Comparison of ENCODE assay signal across 8 mouse cellular contexts in the genomic region with DNA sequence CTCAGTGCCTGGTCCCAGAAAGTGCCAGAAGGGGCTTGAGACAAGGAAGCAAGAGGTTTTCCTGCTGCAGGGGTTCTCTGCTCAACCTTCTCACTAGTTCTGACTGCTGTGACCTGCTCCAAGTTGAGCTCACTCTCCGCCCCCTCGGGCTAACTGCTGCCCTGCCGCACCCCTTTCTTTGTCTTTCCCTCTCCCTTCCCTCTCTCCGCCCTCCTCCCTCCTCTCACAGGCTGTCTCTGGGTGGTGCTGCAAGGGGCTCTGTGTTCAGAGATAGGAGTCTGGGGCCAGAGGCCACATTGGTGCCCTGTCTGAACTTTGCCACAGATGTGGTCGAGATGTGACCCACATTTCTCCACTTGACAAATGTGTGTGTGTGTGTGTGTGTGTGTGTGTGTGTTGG. TPM values are rescaled to one million over a fixed set of nuclear protein-coding genes. Genes with fewer than 3 reads are reported as not detected.
DNase-seq lines count a peak whose midpoint lies in the region; ATAC-seq and TF ChIP-seq lines count a peak whose summit lies in the region.

Spon2 (minus strand) TSS at position 375 of the 400 bp plus-strand sequence.

- no peak for TF ChIP-seq CTCF in spleen, adult 2 months (IDR thresholded peaks at IDR 0.05; ENCODE audit: extremely low read depth, insufficient read depth, insufficient read length, insufficient replicate concordance)

- 48% methylated on average over 5 of the region's 5 CpGs for WGBS in spleen, adult 2 months
- 17% methylated on average over 5 of the region's 5 CpGs for WGBS in embryonic facial prominence, embryonic 11.5 days
- 34% methylated on average over 5 of the region's 5 CpGs for WGBS in limb, embryonic 14.5 days
- 14% methylated on average over 5 of the region's 5 CpGs for WGBS in stomach, embryonic 14.5 days
- WGBS in forebrain, embryonic 14.5 days = 19% methylated on average over 5 of the region's 5 CpGs

- H3K4me1 ChIP-seq in spleen, adult 2 months (ENCODE audit: control insufficient read depth, insufficient read depth, insufficient read length) = peaks cover 2% of the 10 kb centered on the region; the same call in 1 of the 2 replicates
- peaks cover 4% of the 10 kb centered on the region for H3K4me1 ChIP-seq in embryonic facial prominence, embryonic 11.5 days (ENCODE audit: control insufficient read depth, insufficient read depth, low read length)
- H3K4me1 ChIP-seq in limb, embryonic 14.5 days (ENCODE audit: control insufficient read depth, insufficient read depth, low read length) = peaks cover 37% of the 10 kb centered on the region
- peaks cover 35% of the 10 kb centered on the region for H3K4me1 ChIP-seq in stomach, embryonic 14.5 days (ENCODE audit: control insufficient read depth, insufficient read depth, low read length)
- no peaks in the 10 kb centered on the region for H3K4me1 ChIP-seq in forebrain, embryonic 14.5 days (ENCODE audit: control insufficient read depth, insufficient read depth, low read length)

- TF ChIP-seq POLR2A in spleen, adult 2 months (IDR thresholded peaks at IDR 0.05; ENCODE audit: low read depth, low read length) = no peak
- no peak for TF ChIP-seq POLR2A in limb, embryonic 14.5 days (IDR thresholded peaks at IDR 0.05; ENCODE audit: borderline replicate concordance, extremely low read depth, insufficient read depth, insufficient read length)

- no peak within 1 kb of the TSS for H3K4me2 ChIP-seq in embryonic facial prominence, embryonic 11.5 days (ENCODE audit: low read depth, low read length)
- no peak within 1 kb of the TSS for H3K4me2 ChIP-seq in limb, embryonic 14.5 days (replicated peaks; ENCODE audit: low read depth, low read length, severe bottlenecking)
- peak within 1 kb of the TSS; percentile 33 for H3K4me2 ChIP-seq in stomach, embryonic 14.5 days (replicated peaks; ENCODE audit: low read depth, low read length)
- H3K4me2 ChIP-seq in forebrain, embryonic 14.5 days (ENCODE audit: low read length) = no peak within 1 kb of the TSS

- no peak for DNase-seq in spleen, adult 2 months (ENCODE audit: low read depth in 1 of 2, low spot score in 2 of 2)
- DNase-seq in spleen, adult 18-20 months = no peak
- peak; percentile 42 for DNase-seq in embryonic facial prominence, embryonic 11.5 days (ENCODE audit: low spot score)
- no peak for DNase-seq in limb, embryonic 14.5 days (ENCODE audit: low spot score)
- DNase-seq in layer of hippocampus, postnatal 10 days (ENCODE audit: low spot score in 2 of 2) = no peak
- DNase-seq in forebrain, embryonic 14.5 days (ENCODE audit: low spot score) = no peak

- no peak within 1 kb of the TSS for H3K4me3 ChIP-seq in spleen, adult 2 months (ENCODE audit: extremely low read depth, insufficient read depth, insufficient read length)
- H3K4me3 ChIP-seq in embryonic facial prominence, embryonic 11.5 days (ENCODE audit: low read depth, low read length) = no peak within 1 kb of the TSS
- H3K4me3 ChIP-seq in limb, embryonic 14.5 days (replicated peaks; ENCODE audit: low read length) = no peak within 1 kb of the TSS
- peak within 1 kb of the TSS; percentile 11; the same call in 1 of the 2 replicates for H3K4me3 ChIP-seq in stomach, embryonic 14.5 days (ENCODE audit: low read depth, low read length)
- no peak within 1 kb of the TSS for H3K4me3 ChIP-seq in forebrain, embryonic 14.5 days (ENCODE audit: low read depth, low read length)

- no peaks in the 10 kb centered on the region for H3K9me3 ChIP-seq in embryonic facial prominence, embryonic 11.5 days (replicated peaks; ENCODE audit: control insufficient read depth, low read length)
- H3K9me3 ChIP-seq in limb, embryonic 14.5 days (ENCODE audit: control insufficient read depth, low read length) = no peaks in the 10 kb centered on the region
- no peaks in the 10 kb centered on the region for H3K9me3 ChIP-seq in stomach, embryonic 14.5 days (ENCODE audit: control insufficient read depth, low read depth, low read length)
- H3K9me3 ChIP-seq in forebrain, embryonic 14.5 days (replicated peaks; ENCODE audit: control insufficient read depth, low read length) = no peaks in the 10 kb centered on the region

- H3K9ac ChIP-seq in embryonic facial prominence, embryonic 11.5 days (replicated peaks; ENCODE audit: low read length) = no peak within 1 kb of the TSS
- no peak within 1 kb of the TSS; the same call in 1 of the 2 replicates for H3K9ac ChIP-seq in limb, embryonic 14.5 days (ENCODE audit: low read depth, low read length, severe bottlenecking)
- peak within 1 kb of the TSS; percentile 25; the same call in 1 of the 2 replicates for H3K9ac ChIP-seq in stomach, embryonic 14.5 days (replicated peaks; ENCODE audit: low read depth, low read length)
- no peak within 1 kb of the TSS for H3K9ac ChIP-seq in forebrain, embryonic 14.5 days (ENCODE audit: low read length)

- H3K27ac ChIP-seq in spleen, adult 2 months (ENCODE audit: insufficient read depth, low read length) = 0 out of 2 replicates have a peak within 1 kb of the TSS, but pooled peaks have one; percentile 10
- H3K27ac ChIP-seq in embryonic facial prominence, embryonic 11.5 days (replicated peaks; ENCODE audit: low read depth, low read length) = no peak within 1 kb of the TSS
- no peak within 1 kb of the TSS for H3K27ac ChIP-seq in limb, embryonic 14.5 days (replicated peaks; ENCODE audit: low read depth, low read length)
- H3K27ac ChIP-seq in stomach, embryonic 14.5 days (ENCODE audit: low read length) = peak within 1 kb of the TSS; percentile 78
- no peak within 1 kb of the TSS for H3K27ac ChIP-seq in forebrain, embryonic 14.5 days (ENCODE audit: low read depth, low read length)

- H3K36me3 ChIP-seq in spleen, adult 2 months (ENCODE audit: control insufficient read depth, insufficient read depth, low read length) = no peaks in the 10 kb centered on the region
- no peaks in the 10 kb centered on the region for H3K36me3 ChIP-seq in embryonic facial prominence, embryonic 11.5 days (replicated peaks; ENCODE audit: control insufficient read depth, insufficient read depth, low read depth, low read length)
- H3K36me3 ChIP-seq in limb, embryonic 14.5 days (ENCODE audit: control insufficient read depth, insufficient read depth, low read length) = no peaks in the 10 kb centered on the region
- no peaks in the 10 kb centered on the region for H3K36me3 ChIP-seq in stomach, embryonic 14.5 days (ENCODE audit: control insufficient read depth, insufficient read depth, low read length)
- no peaks in the 10 kb centered on the region for H3K36me3 ChIP-seq in forebrain, embryonic 14.5 days (ENCODE audit: control insufficient read depth, insufficient read depth, low read length)

- no peaks in the 10 kb centered on the region for H3K27me3 ChIP-seq in spleen, adult 2 months (ENCODE audit: control insufficient read depth, insufficient read depth, low read length)
- no peaks in the 10 kb centered on the region for H3K27me3 ChIP-seq in embryonic facial prominence, embryonic 11.5 days (ENCODE audit: control insufficient read depth, insufficient read depth, low read length)
- no peaks in the 10 kb centered on the region for H3K27me3 ChIP-seq in limb, embryonic 14.5 days (ENCODE audit: control insufficient read depth, insufficient read depth, low read length)
- no peaks in the 10 kb centered on the region for H3K27me3 ChIP-seq in stomach, embryonic 14.5 days (ENCODE audit: control insufficient read depth, insufficient read depth, low read length)
- H3K27me3 ChIP-seq in forebrain, embryonic 14.5 days (replicated peaks; ENCODE audit: control insufficient read depth, insufficient read depth, low read length) = no peaks in the 10 kb centered on the region

- ATAC-seq in embryonic facial prominence, embryonic 11.5 days (replicated peaks; ENCODE audit: insufficient number of reproducible peaks, low FRiP score, low TSS enrichment, low read depth) = no peak
- ATAC-seq in limb, embryonic 14.5 days (ENCODE audit: low FRiP score, low read depth) = no peak
- peak; percentile 73 for ATAC-seq in stomach, embryonic 14.5 days (ENCODE audit: insufficient number of reproducible peaks, insufficient read depth, low FRiP score, low read depth)
- ATAC-seq in forebrain, embryonic 14.5 days = no peak
- no peak for ATAC-seq in granulocyte monocyte progenitor cell, adult 5-6 weeks (replicated peaks; ENCODE audit: poor library complexity, severe bottlenecking)

RNA-seq across cellular contexts. Expression of gene Spon2, which starts in this region (rescaled TPM):
- polyA plus RNA-seq in spleen, adult 2 months (2012; rRNA removed) = 8.9 and 11.2 TPM in 2 replicates
- 4.2 and 5.3 TPM in 2 replicates for polyA plus RNA-seq in embryonic facial prominence, embryonic 11.5 days (2014; fragmentation: Nextera tagmentation; extraction: Ambion mirVana)
- 26.0 and 28.8 TPM in 2 replicates for polyA plus RNA-seq in limb, embryonic 14.5 days (2012; rRNA removed)
- 23.1 and 23.9 TPM in 2 replicates for polyA plus RNA-seq in limb, embryonic 14.5 days (2014; fragmentation: Nextera tagmentation; extraction: Ambion mirVana)
- polyA plus RNA-seq in stomach, embryonic 14.5 days (2014; fragmentation: Nextera tagmentation; extraction: Ambion mirVana) = 23.6 and 23.7 TPM in 2 replicates
- total RNA-seq in layer of hippocampus, postnatal 10 days (2021) = under 1 TPM; 0.45 to 0.75 TPM
- polyA plus RNA-seq in forebrain, embryonic 14.5 days (2014; fragmentation: Nextera tagmentation; extraction: Ambion mirVana) = 2.4 TPM in 2 replicates
- total RNA-seq in granulocyte monocyte progenitor cell, adult 5-6 weeks (2014; fragmentation: Nextera tagmentation) = not detected in 2 replicates
- total RNA-seq in granulocyte monocyte progenitor cell, adult 5-6 weeks (2017) = not detected in 2 replicates

Comparison
In these comparisons a context has a peak if more than half of its experiments do, and no peak if none do; other contexts are left out.
1. H3K27ac ChIP-seq: peak in spleen, adult 2 months (single experiment) and stomach, embryonic 14.5 days (single experiment); none in embryonic facial prominence, embryonic 11.5 days (single experiment), limb, embryonic 14.5 days (single experiment) and forebrain, embryonic 14.5 days (single experiment).